Mouse (Mus musculus): ENCODE data around the gene Fam189a1.

The Fam189a1 gene

GRCm38 (mm10) chr7:64952181-64952580 is 204.2 kb downstream of the Fam189a1 start:
- in situ Hi-C loops (cut with MseI, MboI): loop anchor here in 1 of 2 experiments (10.0 kb wide), 1 partner anchor 113 kb away; no protein-coding TSS in a partner anchor

DNA sequence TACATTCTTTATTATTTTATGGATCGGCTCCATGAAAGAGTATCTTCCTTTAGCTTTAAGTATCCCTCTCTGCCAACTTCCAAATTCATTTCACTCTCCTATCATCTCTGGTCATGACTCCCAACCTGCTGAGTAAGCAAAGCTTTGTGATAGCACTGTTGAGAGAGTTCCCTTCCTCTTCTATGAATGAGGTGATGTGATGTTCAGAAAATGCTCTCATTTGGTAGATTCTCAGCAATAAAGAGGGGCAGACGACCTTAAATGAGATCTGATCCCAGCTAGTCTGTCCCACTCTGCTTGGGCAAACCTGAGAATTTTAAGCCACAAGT is 205.6 kb downstream of the Fam189a1 start:
- in situ Hi-C loops (cut with MseI, MboI): loop anchor here in 1 of 2 experiments (10.0 kb wide), 1 partner anchor 114 kb away; no protein-coding TSS in a partner anchor

- in situ Hi-C loops (cut with MseI, MboI): loop anchor here in 1 of 2 experiments (10.0 kb wide), 1 partner anchor 115 kb away; no protein-coding TSS in a partner anchor
Measured at GRCm38 (mm10) chr7:64949910-64950770, 206.2 kb downstream of the Fam189a1 start.

DNA sequence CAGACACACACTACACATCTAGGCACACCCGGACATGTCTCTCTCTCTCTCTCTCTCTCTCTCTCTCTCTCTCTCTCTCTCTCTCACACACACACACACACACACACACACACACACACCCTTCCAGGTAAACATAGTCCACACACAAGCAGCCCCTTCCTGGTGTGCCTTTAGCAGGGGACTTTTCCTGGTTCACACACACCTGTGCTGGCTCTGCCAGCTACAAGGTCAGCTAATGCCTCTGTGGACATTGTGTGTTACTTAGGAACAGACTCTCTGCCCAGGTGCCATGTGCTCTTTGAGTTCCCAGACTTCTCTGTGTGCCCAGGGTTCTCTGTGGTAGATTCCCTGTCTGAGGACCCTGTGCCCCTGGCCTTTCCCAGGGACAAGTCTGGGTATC is 206.9 kb downstream of the Fam189a1 start:
- in situ Hi-C loops (cut with MseI, MboI): no loop called here

- in situ Hi-C loops (cut with MseI, MboI): no loop called here
Measured at GRCm38 (mm10) chr7:64944686-64945085, 211.7 kb downstream of the Fam189a1 start.

GRCm38 (mm10) chr7:64944175-64944574 is 212.2 kb downstream of the Fam189a1 start:
- in situ Hi-C loops (cut with MseI, MboI): no loop called here

DNA sequence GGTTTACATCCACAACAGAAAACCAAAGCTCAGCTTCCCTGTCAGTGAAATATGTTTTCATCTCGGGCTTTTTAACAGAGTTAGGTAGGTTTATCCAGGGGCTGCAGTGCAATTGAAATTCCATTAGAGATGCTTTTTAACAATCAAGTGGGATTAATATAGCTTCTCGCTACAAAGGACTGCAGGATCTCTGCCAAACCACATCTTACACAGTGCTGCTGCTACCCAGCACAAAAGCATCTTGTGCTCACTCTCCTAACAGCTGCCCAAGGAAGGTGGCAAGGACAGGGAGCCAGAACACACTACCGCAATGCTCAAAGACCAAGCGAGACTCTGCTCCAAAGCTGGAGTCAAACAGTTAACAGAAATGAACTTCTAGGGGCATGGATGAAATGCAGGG is 219.4 kb downstream of the Fam189a1 start:
- in situ Hi-C loops (cut with MseI, MboI): no loop called here

DNA sequence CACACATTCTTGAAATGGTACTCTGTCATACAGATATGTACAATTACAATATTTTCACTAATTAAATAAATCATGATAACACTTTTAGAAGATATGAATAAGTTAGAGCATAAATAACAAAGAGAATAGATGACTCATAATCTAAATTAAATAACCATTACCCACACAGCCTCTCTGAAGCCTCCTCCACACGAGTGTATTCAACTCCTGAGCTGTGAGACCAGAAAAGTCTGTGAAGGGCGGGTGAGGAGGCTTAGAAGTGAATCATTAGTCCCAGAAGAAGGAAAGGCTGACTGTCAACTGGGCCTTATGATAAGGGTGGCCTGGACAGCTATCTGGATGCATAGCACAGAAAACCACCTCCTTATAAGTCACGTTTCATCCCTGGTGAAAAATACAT is 222.3 kb downstream of the Fam189a1 start:
- in situ Hi-C loops (cut with MseI, MboI): no loop called here

DNA sequence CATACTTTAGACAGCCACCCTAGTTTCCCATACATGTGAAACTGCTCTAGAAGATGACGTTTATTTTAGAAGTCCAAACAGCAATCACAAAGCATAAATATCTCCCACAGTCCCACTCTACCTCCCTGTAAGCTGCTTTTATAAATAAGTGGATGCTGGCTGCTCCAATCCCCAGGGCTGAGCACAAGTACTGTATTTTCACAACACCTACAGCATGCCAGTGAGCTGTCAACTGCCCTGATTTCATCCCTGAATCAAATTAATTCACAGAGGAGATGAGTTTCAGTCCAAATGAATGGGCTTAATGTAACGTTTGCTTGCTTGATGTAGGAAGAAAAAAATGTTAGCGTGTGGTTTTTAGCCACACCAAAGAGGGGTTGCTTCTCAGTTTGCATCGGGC is 225.4 kb downstream of the Fam189a1 start:
- in situ Hi-C loops (cut with MseI, MboI): no loop called here

- in situ Hi-C loops (cut with MseI, MboI): no loop called here
Measured at GRCm38 (mm10) chr7:64923918-64924317, 232.5 kb downstream of the Fam189a1 start.

DNA sequence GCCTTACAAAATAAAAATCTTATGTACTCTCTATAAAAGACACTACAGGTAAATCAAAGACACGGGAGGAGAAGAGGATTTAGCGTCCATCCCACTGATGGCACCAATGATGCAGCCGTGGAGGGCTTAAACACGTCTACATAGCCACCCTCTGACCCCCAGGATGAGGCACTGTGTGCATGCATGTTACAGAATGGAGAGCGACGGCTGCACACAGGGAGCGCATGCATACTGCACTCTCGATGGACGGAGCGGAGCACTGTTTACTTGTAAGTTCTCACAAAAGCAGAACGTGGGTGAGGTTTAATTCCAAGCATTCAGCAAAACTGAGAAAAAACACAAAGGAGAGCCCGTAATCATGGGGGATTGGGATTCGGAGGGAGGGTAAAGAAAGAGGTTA is 235.2 kb downstream of the Fam189a1 start:
- in situ Hi-C loops (cut with MseI, MboI): no loop called here

GRCm38 (mm10) chr7:64920735-64921134 is 235.6 kb downstream of the Fam189a1 start:
- in situ Hi-C loops (cut with MseI, MboI): no loop called here

- in situ Hi-C loops (cut with MseI, MboI): no loop called here
Measured at GRCm38 (mm10) chr7:64916654-64917053, 239.7 kb downstream of the Fam189a1 start.

DNA sequence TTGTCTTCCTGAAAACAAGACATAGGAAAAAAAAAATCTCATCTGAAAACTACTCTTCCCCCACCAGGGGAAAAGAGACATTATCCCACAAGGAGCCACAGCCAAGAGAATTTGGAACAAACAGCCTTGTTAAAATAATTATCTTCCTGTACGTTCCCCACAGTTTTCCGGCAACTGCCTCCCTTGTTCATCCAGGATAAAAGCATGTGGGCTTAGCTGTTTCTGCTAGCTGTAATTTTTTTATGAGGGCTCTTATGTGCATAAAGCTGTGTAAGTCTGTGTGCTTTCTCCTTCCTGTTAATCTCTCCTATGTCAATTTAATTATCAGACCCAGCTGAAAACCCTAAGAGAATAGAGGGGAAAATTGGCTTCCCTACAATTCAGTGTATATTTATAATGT is 241.2 kb downstream of the Fam189a1 start:
- in situ Hi-C loops (cut with MseI, MboI): no loop called here

GRCm38 (mm10) chr7:64911945-64912344 is 244.4 kb downstream of the Fam189a1 start:
- in situ Hi-C loops (cut with MseI, MboI): no loop called here

- in situ Hi-C loops (cut with MseI, MboI): no loop called here
Measured at GRCm38 (mm10) chr7:64910208-64910607, 246.2 kb downstream of the Fam189a1 start.

GRCm38 (mm10) chr7:64906955-64907354 is 249.4 kb downstream of the Fam189a1 start:
- in situ Hi-C loops (cut with MseI, MboI): no loop called here

GRCm38 (mm10) chr7:64905506-64905905 is 250.9 kb downstream of the Fam189a1 start:
- in situ Hi-C loops (cut with MseI, MboI): no loop called here

GRCm38 (mm10) chr7:64900249-64900648 is 256.1 kb downstream of the Fam189a1 start:
- in situ Hi-C loops (cut with MseI, MboI): no loop called here

GRCm38 (mm10) chr7:64896587-64896986 is 259.8 kb downstream of the Fam189a1 start:
- in situ Hi-C loops (cut with MseI, MboI): no loop called here

- in situ Hi-C loops (cut with MseI, MboI): no loop called here
Measured at GRCm38 (mm10) chr7:64895685-64896101, 260.7 kb downstream of the Fam189a1 start.

- in situ Hi-C loops (cut with MseI, MboI): no loop called here
Measured at GRCm38 (mm10) chr7:64891139-64891538, 265.2 kb downstream of the Fam189a1 start.

DNA sequence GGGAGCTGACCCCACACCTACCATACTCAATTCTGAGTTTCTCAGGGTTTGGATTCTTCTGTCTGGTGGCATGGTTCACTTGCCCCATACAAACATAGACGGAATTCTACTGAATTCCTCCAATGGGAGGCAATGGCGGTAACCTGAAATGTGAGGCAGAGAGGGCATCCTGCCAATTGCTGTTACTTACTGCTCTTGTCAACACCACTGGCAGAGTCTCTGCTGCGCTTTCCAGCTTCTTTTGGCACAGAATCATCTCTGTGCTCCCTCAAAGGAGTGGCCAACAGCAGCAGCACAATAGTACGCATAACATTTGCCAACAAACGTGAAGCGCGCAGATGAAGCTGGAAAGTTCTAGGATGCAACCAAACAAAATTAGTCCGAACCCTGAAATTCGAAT is 266.5 kb downstream of the Fam189a1 start:
- in situ Hi-C loops (cut with MseI, MboI): no loop called here
